In genomic region chr6:128736100-128736499, GRCm38 (mm10) we compare ENCODE assay signal across 9 mouse cellular contexts. TPM values are rescaled to one million over a fixed set of nuclear protein-coding genes. Genes with fewer than 3 reads are reported as not detected.
DNase-seq lines count a peak whose midpoint lies in the region; ATAC-seq and TF ChIP-seq lines count a peak whose summit lies in the region.
"Had no signal": no experiment of that assay in that cellular context is flagged by ENCODE, and none has a peak within 500 bp of the region (broad histone marks: within the 10 kb centered on the region; RNA-seq: fewer than 3 reads in every experiment).

No protein-coding gene starts in this region.

- H3K9me3 ChIP-seq in intestine, postnatal 0 days (ENCODE audit: control insufficient read depth), result no peaks in the 10 kb centered on the region
- H3K9me3 ChIP-seq in intestine, embryonic 15.5 days, result no peaks in the 10 kb centered on the region

- DNase-seq in ES-CJ7 (ENCODE audit: low read depth, low spot score), result peak; percentile 17
- DNase-seq in urinary bladder, adult 18-20 months (ENCODE audit: low spot score in 2 of 2), result no peak
- DNase-seq in left cerebral cortex, adult 8-10 months (ENCODE audit: low spot score in 2 of 2), result no peak
- DNase-seq in left cerebral cortex, postnatal 36 days (ENCODE audit: low spot score in 2 of 2), result no peak

- H3K4me3 ChIP-seq in intestine, postnatal 0 days (ENCODE audit: low read depth, low read length), result no peak overlapping the region
- H3K4me3 ChIP-seq in intestine, embryonic 15.5 days (replicated peaks), result no peak overlapping the region
- no peak overlapping the region for H3K4me3 ChIP-seq in cortical plate, adult 2 months (ENCODE audit: insufficient read depth, low read length)

- peak; percentile 65 for TF ChIP-seq CTCF in intestine, postnatal 0 days (IDR thresholded peaks at IDR 0.05; ENCODE audit: low read depth)
- 0 out of 2 replicates have a peak, but pooled peaks have one; percentile 3 for TF ChIP-seq CTCF in cortical plate, adult 2 months (IDR thresholded peaks at IDR 0.05; ENCODE audit: extremely low read depth, insufficient read depth, low read length)

- no peaks in the 10 kb centered on the region for H3K4me1 ChIP-seq in intestine, postnatal 0 days (replicated peaks; ENCODE audit: control insufficient read depth, insufficient read depth, low read length)
- H3K4me1 ChIP-seq in intestine, embryonic 15.5 days (replicated peaks), result no peaks in the 10 kb centered on the region
- H3K4me1 ChIP-seq in cortical plate, adult 2 months (ENCODE audit: control insufficient read depth, insufficient read depth, low read length), result no peaks in the 10 kb centered on the region

- TF ChIP-seq POLR2A in cortical plate, adult 2 months (IDR thresholded peaks at IDR 0.05; ENCODE audit: extremely low read depth, insufficient read depth, low read length), result no peak

- no peak overlapping the region for H3K4me2 ChIP-seq in intestine, postnatal 0 days (replicated peaks; ENCODE audit: low read depth)
- no peak overlapping the region for H3K4me2 ChIP-seq in intestine, embryonic 15.5 days (replicated peaks)

- no peak overlapping the region for H3K27ac ChIP-seq in intestine, postnatal 0 days (ENCODE audit: low read depth, low read length)
- H3K27ac ChIP-seq in intestine, embryonic 15.5 days, result no peak overlapping the region
- no peak overlapping the region for H3K27ac ChIP-seq in cortical plate, adult 2 months (ENCODE audit: insufficient read depth, low read length)

- no peaks in the 10 kb centered on the region for H3K36me3 ChIP-seq in intestine, postnatal 0 days (ENCODE audit: control insufficient read depth, insufficient read depth)
- no peaks in the 10 kb centered on the region for H3K36me3 ChIP-seq in intestine, embryonic 15.5 days

- H3K9ac ChIP-seq in intestine, postnatal 0 days (ENCODE audit: low read depth, low read length), result no peak overlapping the region
- no peak overlapping the region for H3K9ac ChIP-seq in intestine, embryonic 15.5 days

- intact Hi-C loops in left cerebral cortex, postnatal 36 days (cut with DNase I), result no loop called here

- H3K27me3 ChIP-seq in intestine, postnatal 0 days (replicated peaks; ENCODE audit: control insufficient read depth, insufficient read depth, low read length), result no peaks in the 10 kb centered on the region
- H3K27me3 ChIP-seq in intestine, embryonic 15.5 days (replicated peaks), result no peaks in the 10 kb centered on the region

- ATAC-seq in intestine, postnatal 0 days, result no peak
- no peak for ATAC-seq in intestine, embryonic 15.5 days
- ATAC-seq in monocyte, adult 5-6 weeks (replicated peaks; ENCODE audit: insufficient number of reproducible peaks, low FRiP score, low TSS enrichment, poor library complexity, severe bottlenecking), result 0 out of 2 replicates have a peak, but pooled peaks have one; percentile 9

RNA-seq across cellular contexts. Expression of gene Klrb1, which starts 13.2 kb away (rescaled TPM):
- polyA plus RNA-seq in intestine, postnatal 0 days (2015; fragmentation: Nextera tagmentation; extraction: Ambion mirVana), result 0.13 and 0.29 TPM in 2 replicates
- polyA plus RNA-seq in intestine, embryonic 15.5 days (2015; fragmentation: Nextera tagmentation; extraction: Ambion mirVana), result not detected in 2 replicates
- not detected in 2 replicates for polyA plus RNA-seq in cortical plate, adult 2 months (2012; rRNA removed)
- 8.4 to 20.4 TPM in 2 of 3 replicates, not detected in the other for total RNA-seq in monocyte, adult 5-6 weeks (2017)
- not detected for total RNA-seq in left cerebral cortex, adult 8-10 months (2022)
- total RNA-seq in left cerebral cortex, postnatal 36 days (2021), result not detected
- polyA plus RNA-seq: cerebellum, adult 2 months had no signal

RNA-seq across cellular contexts. Expression of gene Klrb1c, which starts 52.9 kb away (rescaled TPM):
- 0.21 and 0.27 TPM in 2 replicates for polyA plus RNA-seq in intestine, postnatal 0 days (2015; fragmentation: Nextera tagmentation; extraction: Ambion mirVana)
- 0.30 and 0.34 TPM in 2 replicates for polyA plus RNA-seq in intestine, embryonic 15.5 days (2015; fragmentation: Nextera tagmentation; extraction: Ambion mirVana)
- polyA plus RNA-seq in cortical plate, adult 2 months (2012; rRNA removed), result 0.04 and 0.19 TPM in 2 replicates
- 160 to 719 TPM (median 207 TPM) in 3 replicates for total RNA-seq in monocyte, adult 5-6 weeks (2017)
- under 1 TPM in 1 of 4 experiments, not detected in 3; 0.25 TPM for total RNA-seq in left cerebral cortex, adult 8-10 months (2022)
- not detected for total RNA-seq in left cerebral cortex, postnatal 36 days (2021)
- polyA plus RNA-seq: cerebellum, adult 2 months had no signal

Comparison
In these comparisons a context has a peak if more than half of its experiments do, and no peak if none do; other contexts are left out.
1. RNA of gene Klrb1c, which starts 52.9 kb away (total RNA-seq): 160 to 719 TPM in monocyte, adult 5-6 weeks; not detected in left cerebral cortex, postnatal 36 days and 0.25 TPM in left cerebral cortex, adult 8-10 months; every median in the first group is over 100 times any median in the second.